Mouse (Mus musculus) 3134 (cell line): Measurements from ENCODE around the gene Ostm1.

Source experiments
- DNase-seq: peaks from one replicate; pipeline ENCODE4 v3.0.0-alpha.2; 2011; ENCODE audit warnings: low spot score; ENCODE audit not compliant: insufficient read length; ENCODE audit errors: extremely low read depth

The Ostm1 gene

DNA sequence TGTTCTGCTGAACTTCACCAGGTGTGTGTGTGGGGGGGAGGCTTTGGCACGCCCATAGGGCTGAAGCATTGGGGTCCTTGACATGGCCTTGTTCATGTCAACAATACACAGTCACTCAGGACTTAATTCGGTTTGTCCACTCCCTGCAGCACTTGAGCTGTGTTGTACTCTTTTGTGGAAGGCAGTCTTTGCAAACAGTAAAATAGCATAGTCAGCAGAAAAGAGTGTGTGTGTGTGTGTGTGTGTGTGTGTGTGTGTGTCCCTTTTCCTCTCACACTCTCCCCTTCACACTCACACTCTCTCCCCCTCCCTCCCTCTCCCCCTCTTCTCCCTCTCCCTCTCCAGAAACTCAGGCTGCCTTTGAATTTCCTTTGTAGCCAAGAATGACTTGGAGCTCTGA, 34.7 kb downstream of the Ostm1 start:
- no peak for DNase-seq

DNA sequence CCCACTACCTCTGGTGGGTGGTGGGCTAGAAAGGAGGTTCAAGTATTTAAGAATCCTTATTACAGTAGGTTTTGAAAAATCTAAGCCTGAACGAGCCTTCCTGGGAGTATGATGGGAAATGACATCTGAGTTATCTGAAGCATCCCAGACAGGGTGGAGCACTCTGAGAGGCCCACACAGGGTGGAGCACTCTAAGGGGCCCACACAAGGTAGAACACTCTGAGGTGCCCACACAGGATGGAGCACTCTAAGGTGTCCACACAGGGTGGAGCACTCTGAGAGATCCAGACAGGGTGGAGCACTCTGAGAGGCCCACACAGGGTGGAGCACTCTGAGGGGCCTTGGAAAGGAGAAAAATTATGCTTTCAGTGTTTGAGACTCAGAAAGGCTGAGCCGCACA, 42.3 kb downstream of the Ostm1 start:
- no peak for DNase-seq

DNA sequence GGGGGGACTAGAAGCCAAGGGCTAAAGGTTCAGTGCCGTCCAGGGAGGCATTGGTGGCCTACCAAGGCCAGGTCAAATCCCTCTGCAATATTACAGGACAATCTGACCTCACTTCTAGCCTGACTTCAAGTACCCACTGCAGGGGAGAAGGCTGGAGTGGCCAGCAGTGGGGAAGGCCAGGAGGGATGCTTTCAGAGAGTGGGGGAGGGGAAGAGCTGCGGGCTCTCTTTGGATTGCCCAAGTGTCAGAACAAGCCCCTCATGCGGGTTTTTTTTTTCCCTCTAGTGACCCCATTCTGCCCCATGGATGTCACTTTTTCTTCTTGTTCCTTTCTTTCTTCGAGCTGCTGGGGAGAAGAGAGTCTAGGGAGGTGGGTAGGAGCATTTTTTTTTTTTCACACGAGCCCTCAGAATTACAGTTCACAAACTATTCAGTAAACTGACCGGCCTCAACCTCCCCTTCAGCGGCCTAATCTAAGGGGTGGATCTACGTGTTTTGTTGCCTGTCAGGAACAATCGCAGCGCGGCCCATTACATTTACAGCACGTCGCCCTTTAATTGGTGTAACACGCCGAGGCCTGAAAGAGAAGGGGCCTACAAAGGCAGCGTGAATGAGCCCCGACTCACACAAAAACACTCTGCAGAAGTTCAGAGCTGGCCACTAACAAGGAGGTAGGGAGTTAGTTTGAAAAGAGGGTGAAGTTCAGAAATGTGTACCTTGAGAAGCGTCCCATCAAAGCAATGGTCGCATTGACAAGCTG, 47.2 kb downstream of the Ostm1 start:
- DNase-seq = no peak

DNA sequence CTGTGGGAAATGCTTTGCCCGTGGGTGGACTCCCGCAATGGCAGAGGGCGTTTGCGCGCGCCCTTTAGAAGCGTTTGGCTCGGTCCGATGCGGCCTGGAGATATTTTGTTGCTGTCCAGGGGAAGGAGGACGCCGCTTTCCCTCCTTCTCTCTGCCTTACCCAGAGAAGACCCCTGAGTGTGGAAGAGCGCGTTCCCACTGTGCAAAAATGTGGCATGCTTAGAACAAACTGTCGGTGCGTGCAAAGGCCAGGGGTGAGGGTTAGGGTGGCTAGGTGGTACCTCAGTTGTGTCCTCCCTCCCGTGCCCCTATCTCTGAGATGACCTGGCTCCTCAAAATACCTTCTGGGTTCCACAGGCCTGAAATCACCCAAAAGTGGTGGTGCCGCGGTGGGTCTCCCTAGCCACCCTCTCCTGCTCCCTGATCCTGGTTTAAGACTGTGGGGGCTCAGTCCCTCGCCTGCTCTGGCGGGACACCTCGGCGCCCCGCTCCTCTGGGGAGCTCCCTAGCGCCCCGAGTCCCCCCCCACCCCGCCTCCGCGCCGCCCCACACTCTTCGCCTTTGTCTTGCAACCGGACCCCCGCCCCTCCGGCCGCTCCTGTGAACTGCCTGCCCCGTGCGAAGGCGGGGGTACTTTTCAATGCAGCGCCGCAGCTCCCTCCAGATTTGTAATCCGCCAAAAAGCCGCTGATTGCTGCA, 48.3 kb downstream of the Ostm1 start:
- DNase-seq = no peak

- no peak for DNase-seq
These were observed 49.1 kb downstream of the Ostm1 start for GRCm38 (mm10) chr10:42632453-42633360.

DNA sequence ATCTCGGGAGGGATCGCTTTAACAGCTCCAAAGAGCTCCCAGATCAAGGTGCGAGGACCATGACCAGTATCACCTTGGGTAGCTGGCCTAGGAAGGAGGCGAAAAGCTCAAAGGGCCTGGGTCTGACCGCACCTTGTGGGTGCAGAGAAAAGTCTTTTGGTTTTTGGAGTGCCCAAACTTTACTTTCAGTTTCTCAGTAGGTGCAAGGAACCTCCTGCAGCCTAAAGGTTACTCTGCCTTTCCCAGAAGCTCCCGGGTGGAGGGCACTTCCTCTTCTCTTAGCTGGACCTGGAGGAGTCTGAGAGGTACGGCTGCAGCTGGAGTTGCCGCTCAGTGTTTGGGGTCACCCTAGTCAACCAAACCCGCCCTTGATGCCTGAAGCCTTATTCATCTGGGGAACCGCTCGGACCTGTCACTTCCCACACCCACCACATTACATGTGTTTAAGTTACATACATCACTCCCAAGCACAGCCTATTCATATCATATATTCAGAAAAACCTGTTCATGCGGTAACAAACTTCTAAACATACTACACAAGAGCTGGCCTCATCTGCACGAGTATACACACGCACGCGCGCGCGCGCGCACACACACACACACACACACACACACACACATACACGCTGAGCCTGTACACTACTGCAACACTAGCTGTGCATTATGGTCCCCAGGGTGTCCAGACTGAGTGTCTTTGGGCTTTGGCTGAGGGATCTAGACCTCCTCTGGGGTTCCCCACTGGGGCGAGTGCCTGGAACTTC, 49.9 kb downstream of the Ostm1 start:
- no peak for DNase-seq

- no peak for DNase-seq
These were observed 50.6 kb downstream of the Ostm1 start for GRCm38 (mm10) chr10:42634122-42634720.

DNA sequence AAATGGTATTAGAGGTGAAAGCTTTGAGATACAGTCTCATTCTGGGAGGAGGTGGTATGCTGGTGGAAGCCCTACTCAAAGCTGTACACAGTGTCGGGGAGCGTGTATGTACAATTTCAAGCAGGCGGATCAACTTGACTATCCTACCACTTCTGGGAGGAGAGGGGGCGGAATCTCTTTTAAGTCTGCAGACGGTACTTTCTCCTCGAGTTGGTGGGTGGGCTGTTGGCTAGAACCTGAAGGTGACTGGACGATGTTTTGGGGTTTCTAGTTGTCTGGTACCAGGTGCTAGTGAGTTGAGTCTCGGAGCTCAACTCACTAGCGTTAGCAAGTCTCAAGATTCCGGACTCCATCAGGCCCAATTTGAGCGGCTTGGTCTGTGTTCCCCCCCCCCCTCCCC, 51.4 kb downstream of the Ostm1 start:
- DNase-seq = no peak

GRCm38 (mm10) chr10:42635566-42636359, 52.1 kb downstream of the Ostm1 start:
- DNase-seq = no peak

GRCm38 (mm10) chr10:42636360-42637182, 52.9 kb downstream of the Ostm1 start:
- DNase-seq = no peak

- peak; percentile 49 for DNase-seq
These were observed 53.7 kb downstream of the Ostm1 start for GRCm38 (mm10) chr10:42637183-42637788.

GRCm38 (mm10) chr10:42639856-42640255, 56.2 kb downstream of the Ostm1 start:
- DNase-seq = no peak

DNA sequence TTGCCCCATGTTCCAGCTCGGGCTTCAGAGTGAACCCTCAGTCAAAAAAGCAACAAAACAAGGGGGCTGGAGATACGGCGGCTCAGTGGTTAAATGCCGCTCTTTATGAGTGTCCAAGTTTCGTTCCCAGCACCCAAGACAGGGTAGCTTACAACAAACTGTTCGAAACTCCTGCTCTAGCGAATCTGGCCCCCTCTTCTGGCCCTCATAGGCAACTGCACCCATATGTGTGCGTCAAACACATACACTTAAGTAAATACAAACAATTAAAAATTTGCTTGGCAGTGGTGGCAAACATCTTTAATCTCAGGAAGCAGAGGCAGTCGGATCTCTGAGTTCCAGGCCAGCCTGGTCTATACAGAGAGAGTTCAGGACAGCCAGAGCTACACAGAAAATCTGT, 60.0 kb downstream of the Ostm1 start:
- no peak for DNase-seq

- DNase-seq = no peak
These were observed 62.7 kb downstream of the Ostm1 start for GRCm38 (mm10) chr10:42646340-42646739.

- DNase-seq = no peak
These were observed 78.3 kb downstream of the Ostm1 start for GRCm38 (mm10) chr10:42661916-42662315.

DNA sequence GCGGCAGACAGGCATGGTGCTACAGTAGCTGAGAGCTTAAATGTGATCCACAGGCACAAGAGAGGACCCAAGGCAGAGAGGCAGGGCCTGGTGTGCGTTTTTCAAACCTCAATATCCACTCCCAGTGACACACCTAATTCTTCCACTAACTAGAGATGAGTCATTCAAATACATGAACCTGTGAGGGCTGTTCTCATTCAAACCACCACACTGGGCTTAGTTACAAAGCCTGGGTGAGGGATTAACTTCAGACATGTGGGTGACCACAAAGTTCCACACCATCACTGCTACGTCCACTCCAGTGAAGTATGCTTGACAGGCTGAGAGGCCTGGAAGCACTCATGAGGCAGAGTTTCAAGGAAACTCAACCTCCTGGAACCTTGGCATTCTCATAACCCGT, 86.3 kb downstream of the Ostm1 start:
- peak; percentile 34 for DNase-seq

DNA sequence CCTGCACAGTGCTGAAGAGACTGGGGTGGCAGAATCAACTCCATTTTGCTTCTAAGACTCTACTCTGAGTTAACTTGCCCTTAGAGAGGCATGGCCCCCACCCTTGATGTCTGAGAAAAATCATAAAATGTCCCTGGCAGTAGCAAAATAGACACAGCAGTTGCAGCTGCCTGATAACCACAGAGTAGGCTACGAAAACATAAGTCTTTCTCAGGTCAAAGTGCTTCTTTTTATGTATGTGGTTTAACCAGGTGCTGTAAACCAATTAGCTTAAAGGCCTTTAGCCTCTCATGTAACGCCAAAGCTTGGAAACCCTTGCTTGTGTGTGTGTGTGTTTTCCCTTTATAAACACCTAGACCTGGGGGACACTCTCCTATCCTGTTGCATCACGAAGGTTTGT, 89.2 kb downstream of the Ostm1 start:
- no peak for DNase-seq

DNA sequence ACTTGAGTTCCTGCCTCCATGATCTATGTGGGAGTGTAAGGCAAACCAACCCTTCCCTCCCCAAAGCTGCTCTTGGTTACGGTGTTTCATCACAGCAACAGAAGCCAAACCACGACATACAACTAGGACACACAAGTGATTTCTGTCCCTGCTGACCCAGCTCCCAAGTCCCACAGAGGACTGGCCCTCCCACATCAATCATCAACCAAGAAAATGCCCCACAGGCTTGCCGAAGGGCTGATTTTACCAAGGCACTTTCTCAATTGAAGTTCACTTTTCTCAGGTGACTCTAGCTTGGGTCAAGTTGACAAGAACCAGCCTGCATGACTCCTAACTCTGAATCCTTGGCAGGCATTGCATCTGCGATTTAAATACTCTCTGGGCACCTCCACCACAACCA, 91.9 kb downstream of the Ostm1 start:
- no peak for DNase-seq
